Mouse (Mus musculus) urinary bladder, postnatal 25 days (tissue): ENCODE measurements around the gene Cdipt.
A peak's percentile ranks its signal among the peaks of the same experiment; 100 is the strongest.

ENCODE experiments used
- DNase-seq: peaks from one replicate; pipeline ENCODE4 v3.0.0; 2022; ENCODE audit warnings: low spot score

Cdipt gene

DNA sequence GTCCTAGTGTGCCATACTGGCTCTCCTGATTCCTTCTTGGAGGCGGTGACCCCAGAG, at the start of gene Cdipt:
Gene Cdipt, plus strand, starts transcription at position 22 of the 57 bp plus-strand sequence.
- DNase-seq = no peak

GRCm38 (mm10) chr7:126926299-126926698, 49.4 kb upstream of the Cdipt start:
- no peak for DNase-seq

GRCm38 (mm10) chr7:126928384-126929037, 47.2 kb upstream of the Cdipt start, which contains the start of gene Kctd13:
TSS of gene Kctd13 (plus strand) at chr7:126928879.
- peak; percentile 95 for DNase-seq

DNA sequence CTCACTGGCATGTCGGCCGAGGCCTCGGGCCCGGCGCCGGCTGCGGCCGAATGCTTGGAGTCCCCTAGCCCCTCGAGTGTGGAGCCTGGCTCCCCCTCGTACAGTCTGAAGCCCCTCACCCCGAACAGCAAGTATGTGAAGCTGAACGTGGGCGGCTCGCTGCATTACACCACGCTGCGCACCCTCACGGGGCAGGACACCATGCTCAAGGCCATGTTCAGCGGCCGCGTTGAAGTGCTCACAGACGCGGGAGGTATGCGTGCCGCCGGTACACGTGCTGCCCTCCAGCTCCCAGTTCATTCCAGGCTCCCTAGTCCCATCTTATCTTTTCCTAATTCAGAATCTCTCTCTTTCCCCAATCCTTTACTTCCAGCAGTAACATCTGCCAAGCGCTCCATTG, 46.7 kb upstream of the Cdipt start:
- no peak for DNase-seq

DNA sequence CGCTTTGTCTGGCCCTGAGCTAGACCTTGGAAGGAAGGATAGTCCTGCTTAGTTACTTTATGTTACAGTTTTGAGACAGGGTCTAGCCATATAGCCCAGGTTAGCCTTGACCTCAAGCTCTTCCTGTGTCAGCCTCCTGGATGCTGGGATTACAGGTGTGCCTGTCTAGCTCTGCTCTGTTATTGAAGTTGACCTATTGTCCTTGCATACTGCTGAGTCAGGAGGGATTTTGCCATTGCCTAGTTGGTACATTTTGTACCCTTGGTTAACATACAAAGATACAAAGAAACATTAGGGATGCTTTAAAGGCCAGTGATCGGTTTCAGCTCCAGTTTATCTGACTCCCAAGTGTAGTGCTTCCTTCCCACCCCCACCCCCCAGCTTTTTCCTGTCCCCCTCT, 43.1 kb upstream of the Cdipt start:
- no peak for DNase-seq

GRCm38 (mm10) chr7:126941171-126941570, 34.5 kb upstream of the Cdipt start:
- no peak for DNase-seq

DNA sequence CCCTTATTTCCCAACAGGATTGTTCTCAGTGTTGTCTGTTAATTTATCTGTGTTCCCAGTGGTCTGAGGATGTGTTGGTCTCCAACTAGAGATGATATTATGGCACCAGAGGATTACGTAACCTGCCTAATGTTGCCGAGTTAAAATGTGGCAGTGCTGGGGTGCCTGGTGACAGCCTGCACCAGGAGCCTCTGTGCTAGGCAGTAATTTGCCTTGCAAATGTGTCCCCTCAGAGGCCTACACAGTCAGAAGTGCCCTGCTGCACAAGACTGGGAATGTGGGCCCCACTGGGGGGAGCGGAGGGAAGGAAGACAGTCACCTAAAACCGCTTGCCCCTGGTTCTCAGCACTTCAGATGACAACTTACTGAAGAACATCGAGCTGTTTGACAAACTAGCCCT, 33.9 kb upstream of the Cdipt start:
- DNase-seq = no peak

- DNase-seq = no peak
These were observed 29.2 kb upstream of the Cdipt start for GRCm38 (mm10) chr7:126946530-126946929.

DNA sequence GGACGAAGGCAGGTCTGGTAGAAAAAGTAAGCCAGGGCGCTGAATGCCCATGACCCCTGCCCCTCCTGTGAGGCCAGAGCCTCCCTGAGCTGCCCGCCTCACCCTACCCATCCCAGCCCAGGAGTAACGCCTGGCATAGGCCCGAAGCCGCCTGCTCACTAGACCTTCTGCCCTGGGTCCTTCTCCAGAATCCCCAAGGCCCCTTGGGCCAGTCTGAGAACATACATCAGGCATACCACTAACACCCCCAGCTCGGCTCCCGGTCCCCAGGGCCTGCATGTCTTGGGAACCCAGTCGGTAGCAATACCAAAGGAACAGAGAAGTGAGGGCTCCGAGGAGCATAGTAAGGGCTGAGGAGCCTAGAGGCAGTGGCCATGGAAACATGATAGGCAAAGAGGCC, 27.1 kb upstream of the Cdipt start:
- no peak for DNase-seq

DNA sequence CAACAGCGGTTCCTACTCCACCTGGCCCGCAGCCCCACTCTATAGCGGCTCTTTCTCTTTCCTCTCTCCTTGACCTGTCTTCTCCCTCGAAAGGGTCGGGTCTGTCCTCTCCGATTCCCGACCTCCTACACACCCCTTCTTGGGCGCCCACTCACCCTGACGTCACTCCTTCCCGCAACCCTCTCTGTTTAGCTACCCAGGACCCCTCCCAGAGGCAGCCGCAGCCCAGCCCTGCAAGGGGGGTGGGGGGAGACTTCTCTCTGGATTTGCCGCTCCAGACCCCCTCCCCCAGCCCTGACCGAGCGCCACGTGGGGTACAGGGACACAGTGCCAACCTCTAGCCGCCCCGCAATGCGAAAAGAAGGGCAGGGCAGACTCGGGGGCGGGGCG, 26.3 kb upstream of the Cdipt start, which contains the start of gene Asphd1:
Gene Asphd1, minus strand, starts transcription at position 180 of the 390 bp plus-strand sequence.
- no peak for DNase-seq

GRCm38 (mm10) chr7:126949793-126950646, 25.7 kb upstream of the Cdipt start, which contains the start of gene Sez6l2:
TSS of gene Sez6l2 (plus strand) at chr7:126950563.
- DNase-seq = peak; percentile 91

GRCm38 (mm10) chr7:126950647-126951615, 24.8 kb upstream of the Cdipt start:
- DNase-seq = no peak

GRCm38 (mm10) chr7:126951741-126952140, 24.0 kb upstream of the Cdipt start:
- no peak for DNase-seq

DNA sequence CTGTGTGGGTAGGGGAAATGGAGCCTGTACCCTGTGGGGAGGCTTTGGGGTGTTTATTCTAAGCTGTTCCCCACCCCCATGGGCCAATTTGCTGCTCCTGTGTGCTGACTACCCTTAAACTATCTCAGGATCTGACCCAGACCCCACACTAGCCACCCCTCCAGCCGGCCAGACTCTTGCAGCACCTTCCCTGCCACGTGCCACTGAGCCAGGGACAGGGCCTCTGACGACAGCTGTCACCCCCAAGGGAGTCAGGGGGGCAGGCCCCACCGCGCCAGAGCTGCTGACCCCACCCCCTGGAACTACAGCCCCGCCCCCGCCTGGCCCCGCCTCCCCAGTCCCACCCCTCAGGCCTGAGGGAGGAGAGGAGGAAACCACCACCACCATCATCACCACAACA, 23.1 kb upstream of the Cdipt start:
- DNase-seq = no peak

- no peak for DNase-seq
These were observed 20.6 kb upstream of the Cdipt start for GRCm38 (mm10) chr7:126955125-126955524.

- no peak for DNase-seq
These were observed 15.9 kb upstream of the Cdipt start for GRCm38 (mm10) chr7:126959780-126960179.

DNA sequence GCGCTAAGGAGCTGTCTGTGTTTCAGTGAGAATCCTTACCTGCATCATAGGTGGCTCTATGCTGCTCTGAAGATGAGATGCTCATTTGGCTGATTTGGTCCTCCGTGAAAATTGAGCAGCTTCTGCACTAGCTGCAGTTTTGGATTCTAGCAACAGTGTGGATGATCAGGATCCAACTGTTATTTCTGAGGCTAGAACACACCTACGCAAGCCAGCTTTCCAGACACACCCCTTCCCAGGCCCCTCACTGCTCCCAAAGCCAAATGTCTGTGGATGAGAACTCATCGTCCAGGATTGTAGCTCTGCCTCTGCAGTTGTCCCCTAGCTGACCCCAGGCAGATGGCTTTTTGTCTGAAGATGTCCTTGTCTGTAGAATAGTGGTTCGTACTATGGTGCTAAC, 14.6 kb upstream of the Cdipt start:
- no peak for DNase-seq

DNA sequence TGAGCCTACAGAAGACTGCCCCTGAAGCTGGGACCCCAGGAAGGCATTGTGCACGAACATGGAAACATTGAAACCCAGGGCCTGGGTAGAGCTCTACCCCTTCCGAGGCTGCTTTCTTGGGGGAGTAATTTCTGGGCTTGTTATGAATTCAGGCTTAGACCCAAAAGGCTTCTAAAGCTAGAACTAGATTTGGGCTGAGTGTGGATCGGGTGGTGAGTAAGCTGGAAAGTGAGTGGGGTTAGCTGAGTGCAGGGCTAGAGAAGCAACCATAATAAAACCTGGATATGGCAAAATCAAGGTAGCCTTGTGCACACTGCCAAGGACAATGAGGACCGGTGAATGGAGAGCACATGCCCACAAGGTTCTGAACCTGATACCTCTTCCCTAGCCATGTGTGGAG, 13.7 kb upstream of the Cdipt start:
- no peak for DNase-seq

GRCm38 (mm10) chr7:126963548-126964286, 12.0 kb upstream of the Cdipt start:
- DNase-seq = no peak

DNA sequence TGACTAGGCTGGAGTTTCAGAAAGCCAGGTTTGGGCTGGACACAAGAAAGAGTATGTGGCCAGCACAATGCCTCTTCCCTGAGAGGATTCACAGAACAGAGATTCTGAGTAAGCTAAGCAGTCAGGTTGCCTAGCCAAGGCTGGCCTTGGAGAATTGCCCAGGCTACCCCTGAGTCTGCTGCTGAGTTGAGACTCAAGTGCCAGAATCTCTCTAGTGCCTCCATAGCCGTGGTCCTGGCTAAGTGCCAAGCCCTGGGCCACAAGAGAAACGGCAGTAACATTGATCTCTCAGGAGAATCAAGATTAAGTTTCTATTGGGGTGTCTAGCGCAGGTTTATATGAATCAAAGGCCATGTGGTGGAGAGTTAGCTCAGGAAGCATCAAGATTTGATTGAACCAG, 10.1 kb upstream of the Cdipt start:
- DNase-seq = no peak

DNA sequence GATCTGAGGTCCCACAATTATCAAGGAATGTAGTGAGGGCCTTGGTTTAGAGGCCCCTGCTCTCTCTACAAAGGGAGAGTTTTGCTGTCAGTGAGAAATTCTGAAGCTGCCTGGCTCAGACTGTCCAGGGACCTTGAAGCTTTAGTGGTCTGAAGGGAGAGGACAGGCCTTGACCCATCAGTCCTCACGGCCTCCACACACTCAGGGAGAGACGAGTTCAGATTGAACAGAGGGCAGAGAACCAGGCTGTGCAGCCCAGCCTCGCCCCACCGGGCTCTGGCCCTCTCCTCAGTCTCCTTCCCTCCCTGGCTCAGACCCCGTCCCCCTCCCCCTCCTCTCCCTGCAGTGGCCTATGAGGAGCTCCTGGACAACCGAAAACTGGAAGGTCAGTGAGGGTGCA, 8.4 kb upstream of the Cdipt start:
- no peak for DNase-seq

- peak; percentile 18 for DNase-seq
These were observed 221 bp upstream of the Cdipt start for GRCm38 (mm10) chr7:126975493-126975892.
